Mouse (Mus musculus): Measurements from ENCODE around the gene Pdia4.
"Not testable (repeated sequence)": the region's sequence is repeated elsewhere in the genome, so short reads cannot be mapped to it uniquely, and the experiment has no call there.

The Pdia4 gene

GRCm38 (mm10) chr6:47810181-47810580 is 3.0 kb downstream of the Pdia4 start:
- no peak for DNase-seq

GRCm38 (mm10) chr6:47809053-47809452 is 4.2 kb downstream of the Pdia4 start:
- DNase-seq, result no peak

- no peak for DNase-seq
Observed at GRCm38 (mm10) chr6:47808545-47808944, 4.7 kb downstream of the Pdia4 start.

- no peak for DNase-seq
Observed at GRCm38 (mm10) chr6:47807419-47807818, 5.8 kb downstream of the Pdia4 start.

GRCm38 (mm10) chr6:47805520-47805919 is 7.7 kb downstream of the Pdia4 start:
- no peak for DNase-seq

GRCm38 (mm10) chr6:47799079-47799478 is 14.2 kb downstream of the Pdia4 start:
- peak; percentile 91 for DNase-seq

GRCm38 (mm10) chr6:47794106-47794830 is 19.0 kb downstream of the Pdia4 start:
- peak; percentile 36 for DNase-seq

GRCm38 (mm10) chr6:47793284-47793683 is 19.9 kb downstream of the Pdia4 start:
- DNase-seq, result no peak

- DNase-seq, result no peak
Observed at GRCm38 (mm10) chr6:47792533-47792932, 20.7 kb downstream of the Pdia4 start.

GRCm38 (mm10) chr6:47790745-47791144 is 22.5 kb downstream of the Pdia4 start:
- DNase-seq, result peak; percentile 70

GRCm38 (mm10) chr6:47788821-47789220 is 24.4 kb downstream of the Pdia4 start:
- DNase-seq, result no peak

GRCm38 (mm10) chr6:47787941-47788736 is 25.1 kb downstream of the Pdia4 start:
- DNase-seq, result peak; percentile 95

GRCm38 (mm10) chr6:47784707-47785412 is 28.4 kb downstream of the Pdia4 start:
- DNase-seq, result no peak

- peak; percentile 90 for DNase-seq
Observed at GRCm38 (mm10) chr6:47781091-47781968, 31.9 kb downstream of the Pdia4 start.

- peak; percentile 47 for DNase-seq
Observed at GRCm38 (mm10) chr6:47780576-47781013, 32.6 kb downstream of the Pdia4 start.

GRCm38 (mm10) chr6:47771760-47772159 is 41.5 kb downstream of the Pdia4 start:
- DNase-seq, result not testable (repeated sequence)

GRCm38 (mm10) chr6:47771113-47771512 is 42.1 kb downstream of the Pdia4 start:
- not testable (repeated sequence) for DNase-seq

GRCm38 (mm10) chr6:47769861-47770260 is 43.4 kb downstream of the Pdia4 start:
- not testable (repeated sequence) for DNase-seq

GRCm38 (mm10) chr6:47768520-47768919 is 44.7 kb downstream of the Pdia4 start:
- DNase-seq, result not testable (repeated sequence)

- not testable (repeated sequence) for DNase-seq
Observed at GRCm38 (mm10) chr6:47767355-47767754, 45.9 kb downstream of the Pdia4 start.

- DNase-seq, result not testable (repeated sequence)
Observed at GRCm38 (mm10) chr6:47762686-47763085, 50.5 kb downstream of the Pdia4 start.

- DNase-seq, result not testable (repeated sequence)
Observed at GRCm38 (mm10) chr6:47759406-47759805, 53.8 kb downstream of the Pdia4 start.
